In genomic region chr8:84617005-84617404, GRCm38 (mm10) we compare ENCODE assay signal across 14 mouse cellular contexts. TPM values are rescaled to one million over a fixed set of nuclear protein-coding genes. Genes with fewer than 3 reads are reported as not detected.
DNase-seq lines count a peak whose midpoint lies in the region; ATAC-seq lines count a peak whose summit lies in the region.
"Had no signal": no experiment of that assay in that cellular context is flagged by ENCODE, and none has a peak within 500 bp of the region (broad histone marks: within the 10 kb centered on the region; RNA-seq: fewer than 3 reads in every experiment).

No protein-coding gene starts in this region.

- peak; percentile 66 for ATAC-seq in frontal cortex, adult (ENCODE audit: low TSS enrichment)
- no peak for ATAC-seq in neural tube, embryonic 11.5 days (ENCODE audit: insufficient read depth, low FRiP score, low TSS enrichment)
- ATAC-seq in neural tube, embryonic 15.5 days (ENCODE audit: low FRiP score): no peak
- ATAC-seq in hindbrain, embryonic 12.5 days (ENCODE audit: low FRiP score): peak; percentile 32; the same call in 1 of the 2 replicates
- no peak for ATAC-seq in midbrain, embryonic 16.5 days
- ATAC-seq: liver, postnatal 0 days had no signal

- H3K36me3 ChIP-seq in neural tube, embryonic 11.5 days (ENCODE audit: control insufficient read depth, insufficient read depth, low read length): no peaks in the 10 kb centered on the region
- peaks cover 20% of the 10 kb centered on the region for H3K36me3 ChIP-seq in neural tube, embryonic 15.5 days
- H3K36me3 ChIP-seq in hindbrain, embryonic 12.5 days: peaks cover 5% of the 10 kb centered on the region
- peaks cover 9% of the 10 kb centered on the region; the same call in 1 of the 2 replicates for H3K36me3 ChIP-seq in midbrain, embryonic 16.5 days (ENCODE audit: control insufficient read depth, insufficient read depth, low read length)

- DNase-seq in frontal cortex, postnatal 25 days (ENCODE audit: low spot score in 2 of 2): no peak
- DNase-seq in neural tube, embryonic 11.5 days (ENCODE audit: low spot score): no peak
- no peak for DNase-seq in adrenal gland, adult 18-20 months (ENCODE audit: low spot score in 2 of 2)
- no peak for DNase-seq in kidney, adult 11 months
- DNase-seq: adrenal gland, adult 2 months; embryo, embryonic 11 days; heart, postnatal 4 days; kidney, adult 9 months; liver, postnatal 0 days; thymus, adult 18-20 months had no signal

- no peak overlapping the region for H3K27ac ChIP-seq in neural tube, embryonic 11.5 days (ENCODE audit: low read depth, low read length)
- H3K27ac ChIP-seq in neural tube, embryonic 15.5 days (replicated peaks): no peak overlapping the region
- H3K27ac ChIP-seq in hindbrain, embryonic 12.5 days: peak overlapping the region; percentile 4; the same call in 1 of the 2 replicates
- no peak overlapping the region for H3K27ac ChIP-seq in midbrain, embryonic 16.5 days (ENCODE audit: low read length)

- no peaks in the 10 kb centered on the region for H3K27me3 ChIP-seq in neural tube, embryonic 11.5 days (ENCODE audit: control insufficient read depth, insufficient read depth, low read length)
- no peaks in the 10 kb centered on the region for H3K27me3 ChIP-seq in neural tube, embryonic 15.5 days (replicated peaks)
- H3K27me3 ChIP-seq in hindbrain, embryonic 12.5 days: 0 out of 2 replicates have a peak, but pooled peaks cover 6% of the 10 kb centered on the region
- H3K27me3 ChIP-seq in midbrain, embryonic 16.5 days (ENCODE audit: control insufficient read depth, insufficient read depth, low read depth, low read length): no peaks in the 10 kb centered on the region

- H3K4me2 ChIP-seq in neural tube, embryonic 11.5 days (ENCODE audit: low read depth): no peak overlapping the region
- no peak overlapping the region for H3K4me2 ChIP-seq in neural tube, embryonic 15.5 days
- no peak overlapping the region for H3K4me2 ChIP-seq in hindbrain, embryonic 12.5 days (replicated peaks)
- H3K4me2 ChIP-seq in midbrain, embryonic 16.5 days (ENCODE audit: low read length): no peak overlapping the region

- 44% methylated on average over 22 of the region's 22 CpGs for WGBS in neural tube, embryonic 11.5 days
- WGBS in neural tube, embryonic 15.5 days: 40% methylated on average over 22 of the region's 22 CpGs
- 37% methylated on average over 22 of the region's 22 CpGs for WGBS in hindbrain, embryonic 12.5 days
- 28% methylated on average over 22 of the region's 22 CpGs for WGBS in midbrain, embryonic 16.5 days

- peak overlapping the region; percentile 9; the same call in 1 of the 2 replicates for H3K9ac ChIP-seq in neural tube, embryonic 11.5 days (ENCODE audit: low read length)
- no peak overlapping the region for H3K9ac ChIP-seq in neural tube, embryonic 15.5 days (replicated peaks)
- no peak overlapping the region for H3K9ac ChIP-seq in hindbrain, embryonic 12.5 days
- peak overlapping the region; percentile 20; the same call in 1 of the 2 replicates for H3K9ac ChIP-seq in midbrain, embryonic 16.5 days (ENCODE audit: low read depth, low read length)
- H3K9ac ChIP-seq: liver, postnatal 0 days had no signal

- H3K9me3 ChIP-seq in neural tube, embryonic 11.5 days (ENCODE audit: control insufficient read depth, low read length): no peaks in the 10 kb centered on the region
- H3K9me3 ChIP-seq in neural tube, embryonic 15.5 days (replicated peaks): no peaks in the 10 kb centered on the region
- no peaks in the 10 kb centered on the region for H3K9me3 ChIP-seq in hindbrain, embryonic 12.5 days (replicated peaks)
- no peaks in the 10 kb centered on the region for H3K9me3 ChIP-seq in midbrain, embryonic 16.5 days (replicated peaks; ENCODE audit: control insufficient read depth, low read length, poor library complexity, severe bottlenecking)

- H3K4me3 ChIP-seq in neural tube, embryonic 11.5 days (ENCODE audit: low read depth, low read length): no peak overlapping the region
- no peak overlapping the region for H3K4me3 ChIP-seq in neural tube, embryonic 15.5 days (replicated peaks)
- H3K4me3 ChIP-seq in hindbrain, embryonic 12.5 days: no peak overlapping the region
- H3K4me3 ChIP-seq in midbrain, embryonic 16.5 days (ENCODE audit: low read depth, low read length): no peak overlapping the region

- peaks cover 16% of the 10 kb centered on the region for H3K4me1 ChIP-seq in neural tube, embryonic 11.5 days (ENCODE audit: control insufficient read depth, insufficient read depth, low read length)
- H3K4me1 ChIP-seq in neural tube, embryonic 15.5 days: peaks cover 17% of the 10 kb centered on the region; the same call in 1 of the 2 replicates
- H3K4me1 ChIP-seq in hindbrain, embryonic 12.5 days: peaks cover 24% of the 10 kb centered on the region
- no peaks in the 10 kb centered on the region for H3K4me1 ChIP-seq in midbrain, embryonic 16.5 days (ENCODE audit: control insufficient read depth, insufficient read depth, low read length)

RNA-seq across cellular contexts. Expression of gene Ier2, which starts 45.6 kb away (rescaled TPM):
- polyA plus RNA-seq in neural tube, embryonic 11.5 days (2014; fragmentation: Nextera tagmentation; extraction: Ambion mirVana): 71.6 and 79.4 TPM in 2 replicates
- 20.3 and 33.1 TPM in 2 replicates for polyA plus RNA-seq in neural tube, embryonic 15.5 days (2015; fragmentation: Nextera tagmentation; extraction: Ambion mirVana)
- 62.5 and 64.8 TPM in 2 replicates for polyA plus RNA-seq in hindbrain, embryonic 12.5 days (2016; fragmentation: Nextera tagmentation; extraction: Ambion mirVana)
- 13.0 and 16.3 TPM in 2 replicates for polyA plus RNA-seq in midbrain, embryonic 16.5 days (2015; fragmentation: Nextera tagmentation; extraction: Ambion mirVana)
- 10 to 100 TPM; 20.7 to 24.6 TPM for total RNA-seq in adrenal gland, adult 18-20 months (2021)

Comparison
In these comparisons a context has a peak if more than half of its experiments do, and no peak if none do; other contexts are left out.
1. H3K9ac ChIP-seq: peak in neural tube, embryonic 11.5 days (single experiment) and midbrain, embryonic 16.5 days (single experiment); none in neural tube, embryonic 15.5 days (single experiment) and hindbrain, embryonic 12.5 days (single experiment).
2. ATAC-seq: peak in frontal cortex, adult (single experiment) and hindbrain, embryonic 12.5 days (single experiment); none in neural tube, embryonic 11.5 days (single experiment), neural tube, embryonic 15.5 days (single experiment) and midbrain, embryonic 16.5 days (single experiment).